1 mouse cellular context compared by ENCODE assay signal in the genomic region with DNA sequence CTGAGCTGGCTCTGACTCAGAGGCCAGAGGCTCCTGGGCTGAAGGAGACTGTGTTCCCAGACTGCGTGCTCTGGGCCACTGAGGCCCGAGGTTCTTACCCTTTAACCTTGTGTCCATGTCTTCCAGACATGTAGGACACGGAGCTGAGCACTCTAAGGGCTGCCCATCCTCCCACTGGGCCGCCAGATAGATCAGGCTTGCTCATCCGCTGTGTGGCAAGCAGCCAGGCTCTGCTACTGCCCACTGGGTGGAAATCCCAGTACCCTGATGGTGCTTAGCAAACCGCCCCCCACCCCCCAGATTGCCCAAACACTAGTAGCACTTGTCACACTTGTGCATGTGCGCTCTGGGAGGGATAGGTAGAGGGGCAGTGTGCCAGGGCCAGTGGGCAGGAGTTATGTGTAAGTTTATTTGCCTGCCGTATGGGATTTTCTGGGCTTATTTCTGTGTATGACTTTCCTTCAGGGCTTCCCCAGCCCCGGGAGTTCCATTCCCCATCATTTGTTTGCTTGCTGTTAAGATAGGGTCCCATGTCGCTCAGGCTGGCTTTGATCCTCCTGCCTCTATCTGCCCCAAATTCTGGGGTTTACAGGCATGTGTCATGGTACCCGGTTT.
TF ChIP-seq lines count a peak whose summit lies in the region.

No protein-coding gene starts in this region.

TF ChIP-seq in myocyte, 11 proteins besides CTCF, POLR2A, EP300 and RAD21 (continued from another document):
- no peak for TF ChIP-seq SRF (IDR thresholded peaks at IDR 0.05; ENCODE audit: control insufficient read depth, insufficient read length, low read depth)
- no peak for TF ChIP-seq POLR2AphosphoS2 (IDR thresholded peaks at IDR 0.05; ENCODE audit: insufficient read length, low read depth)
- no peak for TF ChIP-seq MAX (IDR thresholded peaks at IDR 0.05; ENCODE audit: low read depth)
- no peak for TF ChIP-seq MYOD1 (IDR thresholded peaks at IDR 0.05; ENCODE audit: control insufficient read depth in 1 of 3, insufficient read length in 2 of 3, low read depth in 2 of 3)
- TF ChIP-seq USF1 (IDR thresholded peaks at IDR 0.05; ENCODE audit: low read depth) = no peak
